Mouse (Mus musculus): ENCODE results near the gene Malsu1.

Gene Malsu1
- long read RNA-seq, experiment 1, transcript Malsu1-203 (4 exons, 2,819 nt) = major isoform, 31 of 40 reads
- long read RNA-seq, experiment 1, partial matches to known transcripts = 1 of 40 reads
- long read RNA-seq, experiment 1, other reads (novel, unspliced or antisense) = 2 of 40 reads
- long read RNA-seq, experiment 2, transcript Malsu1-203 (4 exons, 2,819 nt) = major isoform, 43 of 52 reads
- long read RNA-seq, experiment 2, partial matches to known transcripts = 2 of 52 reads
- long read RNA-seq, experiment 2, other reads (novel, unspliced or antisense) = 4 of 52 reads

- intact Hi-C loops (cut with DNase I) = no loop called here
Observed at GRCm38 (mm10) chr6:49073304-49074116, at the start of gene Malsu1. Malsu1 (plus strand) TSS chr6:49073795.

GRCm38 (mm10) chr6:49025290-49025689 is 48.3 kb upstream of the Malsu1 start:
- intact Hi-C loops (cut with DNase I) = no loop called here

GRCm38 (mm10) chr6:49026496-49026895 is 47.1 kb upstream of the Malsu1 start:
- intact Hi-C loops (cut with DNase I) = no loop called here

GRCm38 (mm10) chr6:49028019-49028418 is 45.6 kb upstream of the Malsu1 start:
- intact Hi-C loops (cut with DNase I) = no loop called here

- intact Hi-C loops (cut with DNase I) = no loop called here
Observed at GRCm38 (mm10) chr6:49028708-49029107, 44.9 kb upstream of the Malsu1 start.

GRCm38 (mm10) chr6:49031230-49031629 is 42.4 kb upstream of the Malsu1 start:
- intact Hi-C loops (cut with DNase I) = no loop called here

- intact Hi-C loops (cut with DNase I) = no loop called here
Observed at GRCm38 (mm10) chr6:49032783-49033182, 40.8 kb upstream of the Malsu1 start.

- intact Hi-C loops (cut with DNase I) = loop anchor here (1.0 kb wide), 1 partner anchor 18 kb away; no protein-coding TSS in a partner anchor
Observed at GRCm38 (mm10) chr6:49036275-49037267, 37.0 kb upstream of the Malsu1 start, which contains the start of gene Gpnmb. Gpnmb (plus strand) TSS chr6:49036546.

GRCm38 (mm10) chr6:49037268-49037662 is 36.3 kb upstream of the Malsu1 start:
- intact Hi-C loops (cut with DNase I) = loop anchor here (1.0 kb wide), 1 partner anchor 19 kb away; no protein-coding TSS in a partner anchor

- intact Hi-C loops (cut with DNase I) = no loop called here
Observed at GRCm38 (mm10) chr6:49039470-49040180, 34.0 kb upstream of the Malsu1 start.

- intact Hi-C loops (cut with DNase I) = no loop called here
Observed at GRCm38 (mm10) chr6:49046502-49046901, 27.1 kb upstream of the Malsu1 start.

GRCm38 (mm10) chr6:49046976-49047375 is 26.6 kb upstream of the Malsu1 start:
- intact Hi-C loops (cut with DNase I) = no loop called here

GRCm38 (mm10) chr6:49047848-49048247 is 25.7 kb upstream of the Malsu1 start:
- intact Hi-C loops (cut with DNase I) = no loop called here

- intact Hi-C loops (cut with DNase I) = no loop called here
Observed at GRCm38 (mm10) chr6:49048395-49048794, 25.2 kb upstream of the Malsu1 start.

- intact Hi-C loops (cut with DNase I) = no loop called here
Observed at GRCm38 (mm10) chr6:49050677-49051410, 22.8 kb upstream of the Malsu1 start.

GRCm38 (mm10) chr6:49052191-49052590 is 21.4 kb upstream of the Malsu1 start:
- intact Hi-C loops (cut with DNase I) = no loop called here

GRCm38 (mm10) chr6:49055256-49055733 is 18.3 kb upstream of the Malsu1 start:
- intact Hi-C loops (cut with DNase I) = loop anchor here (5.0 kb wide), 2 partner anchors 152 to 342 kb away; partner anchors contain the start of gene Stk31

- intact Hi-C loops (cut with DNase I) = loop anchor here (5.0 kb wide), 2 partner anchors 151 to 341 kb away; partner anchors contain the start of gene Stk31
Observed at GRCm38 (mm10) chr6:49056009-49056408, 17.6 kb upstream of the Malsu1 start.

Data from adrenal gland (tissue).